Mouse (Mus musculus) neural tube, embryonic 14.5 days (tissue): ENCODE measurements around the gene Lpin3. TPM values are rescaled to one million over a fixed set of nuclear protein-coding genes. Genes with fewer than 3 reads are reported as not detected.
A peak's percentile ranks its signal among the peaks of the same experiment; 100 is the strongest.

Source experiments
- ATAC-seq: fragments of 200-750 bp; cut with Nextera tagmentation; 2 replicates; pipeline ENCODE4 v1.8.0; 2017; ENCODE audit warnings: low read depth, mild to moderate bottlenecking, moderate TSS enrichment, moderate library complexity
- H3K27ac ChIP-seq: fragments of 300-500 bp; sonication (generic); 2 replicates; pipeline ENCODE4 v1.5.1; 2014; ENCODE audit warnings: low read depth, mild to moderate bottlenecking, control low read depth, low read length, moderate library complexity, mixed read lengths
- H3K27me3 ChIP-seq: fragments of 300-500 bp; sonication (generic); 2 replicates; pipeline ENCODE4 v1.6.1; 2014; ENCODE audit warnings: low read length; ENCODE audit not compliant: control insufficient read depth, insufficient read depth
- H3K36me3 ChIP-seq: fragments of 300-500 bp; sonication (generic); 2 replicates; pipeline ENCODE4 v1.6.1; 2014; ENCODE audit warnings: low read length, mixed read lengths; ENCODE audit not compliant: control insufficient read depth, insufficient read depth
- H3K4me1 ChIP-seq: fragments of 300-500 bp; sonication (generic); 2 replicates; pipeline ENCODE4 v1.6.1; 2014; ENCODE audit warnings: low read length; ENCODE audit not compliant: control insufficient read depth, insufficient read depth
- H3K4me2 ChIP-seq: fragments of 300-500 bp; sonication (generic); 2 replicates; pipeline ENCODE4 v1.6.1; 2014; ENCODE audit warnings: mild to moderate bottlenecking, low read depth, low read length, control low read depth
- H3K4me3 ChIP-seq: fragments of 300-500 bp; sonication (generic); 2 replicates; pipeline ENCODE4 v1.5.1; 2014; ENCODE audit warnings: low read depth, low read length, control low read depth, mixed read lengths
- H3K9ac ChIP-seq: fragments of 300-500 bp; sonication (generic); replicated peaks from 2 replicates; pipeline ENCODE4 v1.6.1; 2014; ENCODE audit warnings: low read depth, mild to moderate bottlenecking, control low read depth, low read length, mixed read lengths
- H3K9me3 ChIP-seq: fragments of 300-500 bp; sonication (generic); 2 replicates; pipeline ENCODE4 v1.6.1; 2016; ENCODE audit warnings: low read length; ENCODE audit not compliant: control insufficient read depth
- WGBS: fragments of 180-500 bp; shearing (Covaris S2); extraction: QIAGEN DNeasy Blood & Tissue Kit; methylation state at CpG from one replicate; pipeline ENCODE4 v1.1.7; 2014; 5-methylcytosine and 5-hydroxymethylcytosine counted together
- polyA plus RNA-seq: library from polyadenylated mRNA; unstranded; fragments of >200 nt; fragmentation: Nextera tagmentation; extraction: Ambion mirVana; gene quantifications from 2 replicates; pipeline ENCODE4 v1.2.1, GENCODE M21; 2014

The Lpin3 gene
- polyA plus RNA-seq, 1 experiment from 2014 or later = 0.43 TPM

DNA sequence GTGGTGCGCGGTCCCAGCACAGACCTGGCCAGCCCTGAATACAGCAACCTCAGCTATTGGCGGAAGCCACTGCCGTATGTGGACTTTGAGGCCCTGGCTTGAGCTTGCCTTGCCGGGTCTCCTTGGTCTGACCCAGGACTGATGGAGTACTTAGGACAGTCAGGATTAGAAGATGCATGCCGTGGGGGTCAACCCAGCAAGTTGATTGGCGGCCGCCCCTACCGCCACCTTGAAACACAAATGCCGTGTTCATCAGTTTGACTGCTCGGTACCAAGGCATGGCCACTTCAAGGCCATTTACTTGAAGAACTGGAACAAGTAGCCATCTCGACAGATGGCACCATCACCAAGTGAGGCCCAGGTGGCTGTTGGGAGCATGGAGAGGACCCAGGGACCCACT is 24.8 kb downstream of the Lpin3 start:
- no peak for ATAC-seq
- Histone ChIP-seq H3K36me3 (no peaks in the 10 kb centered on the region), H3K27me3 (0 out of 2 replicates have a peak, but pooled peaks cover 1% of the 10 kb centered on the region), H3K4me1 (no peaks in the 10 kb centered on the region), H3K9me3 (no peaks in the 10 kb centered on the region), H3K4me3 (no peak overlapping the region), H3K4me2 (no peak overlapping the region), H3K9ac (no peak overlapping the region), H3K27ac (no peak overlapping the region)
- WGBS = 97% methylated on average over 12 of the region's 12 CpGs

DNA sequence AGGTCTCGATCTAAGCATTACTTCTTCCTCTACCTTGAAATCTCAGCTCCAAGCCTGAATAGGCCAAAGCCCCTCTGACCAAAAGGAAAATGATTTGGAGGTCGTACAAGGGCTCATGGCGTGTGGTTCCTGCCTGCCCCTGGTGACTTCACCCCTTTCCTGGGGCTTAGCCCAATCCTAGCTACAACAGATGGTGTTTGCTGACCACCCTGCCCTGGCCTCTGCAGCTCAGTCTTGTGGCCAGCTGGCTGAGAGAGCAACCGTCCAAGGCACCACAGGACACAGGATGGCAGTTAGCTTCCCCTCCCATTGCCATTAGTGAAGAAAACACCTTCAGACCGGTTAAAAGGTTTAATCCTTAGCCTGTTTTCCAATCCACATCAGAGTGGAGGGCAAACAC is 25.6 kb downstream of the Lpin3 start:
- H3K4me3 ChIP-seq = no peak overlapping the region
- H3K4me2 ChIP-seq = no peak overlapping the region
- 84% methylated on average over 5 of the region's 5 CpGs for WGBS

DNA sequence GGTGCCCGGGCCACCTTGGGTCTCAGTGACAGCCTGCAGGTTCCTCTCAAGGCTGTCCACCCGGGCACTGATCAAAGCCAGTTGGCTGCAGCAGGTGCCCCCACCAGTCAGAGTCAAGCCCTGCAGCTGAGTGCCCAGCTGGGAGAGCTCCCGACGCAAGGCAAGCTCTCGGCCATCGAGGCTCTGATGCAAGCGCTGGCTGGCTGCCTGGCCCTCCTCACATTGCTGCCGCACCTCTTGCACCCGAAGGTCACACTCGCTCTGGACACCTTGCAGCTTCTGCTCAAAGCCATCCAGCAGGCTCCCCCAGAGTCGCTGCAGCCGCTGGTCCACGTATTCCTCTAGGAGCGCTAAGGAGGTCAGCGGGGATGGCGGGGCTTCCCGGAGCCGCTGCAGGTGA is 28.1 kb downstream of the Lpin3 start:
- no peak for ATAC-seq
- Histone ChIP-seq H3K9ac (no peak overlapping the region), H3K9me3 (no peaks in the 10 kb centered on the region), H3K27me3 (peaks cover 25% of the 10 kb centered on the region), H3K27ac (no peak overlapping the region), H3K4me1 (peaks cover 5% of the 10 kb centered on the region; the same call in 1 of the 2 replicates), H3K4me3 (no peak overlapping the region), H3K36me3 (no peaks in the 10 kb centered on the region), H3K4me2 (no peak overlapping the region)
- 62% methylated on average over 18 of the region's 18 CpGs for WGBS

More for the DNA sequence above, 25.6 kb downstream of the Lpin3 start:
- Histone ChIP-seq H3K4me1 (no peaks in the 10 kb centered on the region), H3K9ac (no peak overlapping the region), H3K27me3 (0 out of 2 replicates have a peak, but pooled peaks cover 5% of the 10 kb centered on the region), H3K9me3 (no peaks in the 10 kb centered on the region), H3K36me3 (no peaks in the 10 kb centered on the region), H3K27ac (no peak overlapping the region)
- ATAC-seq = no peak

DNA sequence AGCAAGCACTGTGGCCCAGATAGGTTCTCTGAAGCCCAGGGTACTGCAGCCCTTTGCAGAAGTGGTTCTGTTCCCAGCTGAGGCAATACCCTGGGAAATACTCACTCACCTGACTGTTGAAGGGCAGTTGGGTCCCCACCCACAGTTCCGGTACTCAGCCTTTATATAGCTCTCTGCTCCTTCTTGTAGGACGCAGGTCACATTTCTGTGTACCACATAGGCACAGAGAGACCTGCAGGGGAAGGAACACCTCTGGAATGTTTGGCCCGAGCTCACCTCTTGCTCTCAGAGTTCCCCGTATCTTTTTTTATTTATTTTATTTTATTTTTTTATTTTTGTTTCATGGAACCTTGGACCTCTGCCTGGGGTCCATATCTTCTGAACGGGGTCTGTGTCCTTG is 30.2 kb downstream of the Lpin3 start:
- H3K4me1 ChIP-seq = peaks cover 5% of the 10 kb centered on the region; the same call in 1 of the 2 replicates
- H3K9me3 ChIP-seq = no peaks in the 10 kb centered on the region
- H3K36me3 ChIP-seq = no peaks in the 10 kb centered on the region
- ATAC-seq = no peak
- H3K4me2 ChIP-seq = no peak overlapping the region
- H3K27ac ChIP-seq = no peak overlapping the region
- WGBS = 87% methylated on average over 5 of the region's 5 CpGs
- no peak overlapping the region for H3K9ac ChIP-seq
- H3K4me3 ChIP-seq = no peak overlapping the region
- peaks cover 25% of the 10 kb centered on the region for H3K27me3 ChIP-seq

DNA sequence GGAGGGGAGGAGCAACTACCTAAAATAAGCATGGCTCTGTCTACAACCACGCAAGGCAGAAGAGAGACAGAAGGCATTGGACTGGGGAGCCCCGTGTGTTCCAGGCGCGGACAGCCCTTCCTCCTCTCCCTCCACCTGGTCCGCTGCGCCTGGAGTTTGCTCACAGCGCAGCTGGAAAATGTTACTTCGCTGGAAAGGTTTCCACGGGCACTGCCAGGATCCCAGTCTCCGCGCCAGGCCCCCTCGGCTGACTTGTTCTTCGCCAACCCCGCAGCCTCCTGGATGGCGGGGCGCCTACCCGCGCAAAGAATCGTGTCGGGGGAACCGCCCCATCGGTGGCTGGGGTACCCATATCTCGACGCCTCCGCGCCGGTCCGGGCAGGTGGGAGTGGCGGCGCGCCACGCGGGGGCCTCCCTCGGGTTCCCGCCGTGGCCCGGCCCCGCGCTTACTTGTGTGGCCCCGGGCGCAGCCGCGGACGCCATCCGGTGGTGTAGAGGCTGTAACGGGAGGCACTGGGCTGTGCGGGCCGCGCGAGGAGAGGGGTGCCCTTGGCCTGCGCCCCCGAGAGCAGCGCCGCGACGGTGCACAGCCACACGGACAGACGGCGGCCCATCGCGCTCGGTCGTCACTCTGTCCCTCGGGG is 31.2 kb downstream of the Lpin3 start:
- Histone ChIP-seq H3K27ac (no peak overlapping the region), H3K9ac (peak overlapping the region; percentile 48), H3K36me3 (no peaks in the 10 kb centered on the region), H3K4me2 (peak overlapping the region; percentile 79), H3K9me3 (no peaks in the 10 kb centered on the region), H3K27me3 (peaks cover 25% of the 10 kb centered on the region), H3K4me3 (peak overlapping the region; percentile 37), H3K4me1 (peaks cover 5% of the 10 kb centered on the region; the same call in 1 of the 2 replicates)
- ATAC-seq = peak; percentile 63
- WGBS = 3% methylated on average over 58 of the region's 64 CpGs

DNA sequence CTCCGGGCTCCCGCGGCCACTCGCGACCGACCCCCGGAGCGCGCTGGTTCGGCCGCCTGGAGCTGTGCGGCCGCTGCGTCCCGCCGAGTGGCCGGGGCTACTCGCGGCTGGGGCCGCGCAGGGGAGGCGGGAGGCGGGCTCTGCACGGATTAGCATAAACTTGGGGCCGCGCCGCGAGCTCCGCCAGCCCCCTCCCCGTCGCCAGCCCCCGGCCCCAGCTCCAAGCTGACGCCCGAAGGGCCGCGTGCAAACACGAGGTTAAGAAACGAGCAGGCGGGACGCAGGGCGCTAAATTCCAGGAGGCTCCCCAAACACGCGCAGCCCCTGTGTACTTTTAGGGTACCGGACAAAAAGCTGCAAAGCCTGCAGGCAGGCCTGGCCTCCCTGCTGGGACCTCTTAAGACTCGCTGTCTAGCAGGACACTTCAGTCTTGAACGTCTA is 31.8 kb downstream of the Lpin3 start, which contains the start of gene Emilin3:
Gene Emilin3, minus strand, starts transcription at position 98 of the 441 bp plus-strand sequence.
- Histone ChIP-seq H3K27me3 (peaks cover 25% of the 10 kb centered on the region), H3K9ac (peak within 1 kb of the TSS; percentile 48), H3K36me3 (no peaks in the 10 kb centered on the region), H3K4me1 (peaks cover 5% of the 10 kb centered on the region; the same call in 1 of the 2 replicates), H3K4me2 (peak within 1 kb of the TSS; percentile 79), H3K27ac (no peak within 1 kb of the TSS), H3K9me3 (no peaks in the 10 kb centered on the region), H3K4me3 (peak within 1 kb of the TSS; percentile 37)
- WGBS = 1% methylated on average over 33 of the region's 46 CpGs
- peak; percentile 35; the same call in 1 of the 2 replicates for ATAC-seq

DNA sequence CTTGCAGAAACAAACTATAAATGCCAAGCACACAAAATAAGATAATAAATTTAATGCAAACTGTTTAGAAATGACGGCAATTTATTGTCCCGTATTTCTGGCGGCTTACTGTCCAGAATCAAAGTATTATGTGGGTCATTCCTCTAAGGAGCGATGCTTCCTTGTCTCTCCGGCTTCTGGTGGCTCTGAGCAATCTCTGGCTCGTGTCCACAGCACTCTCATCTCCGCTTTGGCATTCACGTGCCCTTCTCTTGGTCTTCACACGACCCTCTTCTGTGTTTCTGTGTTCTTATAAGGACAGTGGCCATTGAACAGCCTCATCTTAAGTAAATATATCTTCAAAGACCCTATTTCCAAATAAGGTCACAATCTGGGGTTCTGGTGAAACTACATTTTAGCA is 34.2 kb downstream of the Lpin3 start:
- Histone ChIP-seq H3K27ac (no peak overlapping the region), H3K4me2 (no peak overlapping the region), H3K27me3 (peaks cover 25% of the 10 kb centered on the region), H3K36me3 (no peaks in the 10 kb centered on the region), H3K9ac (no peak overlapping the region), H3K4me3 (no peak overlapping the region), H3K9me3 (no peaks in the 10 kb centered on the region), H3K4me1 (peaks cover 5% of the 10 kb centered on the region; the same call in 1 of the 2 replicates)
- ATAC-seq = no peak
- 80% methylated on average over 9 of the region's 9 CpGs for WGBS

DNA sequence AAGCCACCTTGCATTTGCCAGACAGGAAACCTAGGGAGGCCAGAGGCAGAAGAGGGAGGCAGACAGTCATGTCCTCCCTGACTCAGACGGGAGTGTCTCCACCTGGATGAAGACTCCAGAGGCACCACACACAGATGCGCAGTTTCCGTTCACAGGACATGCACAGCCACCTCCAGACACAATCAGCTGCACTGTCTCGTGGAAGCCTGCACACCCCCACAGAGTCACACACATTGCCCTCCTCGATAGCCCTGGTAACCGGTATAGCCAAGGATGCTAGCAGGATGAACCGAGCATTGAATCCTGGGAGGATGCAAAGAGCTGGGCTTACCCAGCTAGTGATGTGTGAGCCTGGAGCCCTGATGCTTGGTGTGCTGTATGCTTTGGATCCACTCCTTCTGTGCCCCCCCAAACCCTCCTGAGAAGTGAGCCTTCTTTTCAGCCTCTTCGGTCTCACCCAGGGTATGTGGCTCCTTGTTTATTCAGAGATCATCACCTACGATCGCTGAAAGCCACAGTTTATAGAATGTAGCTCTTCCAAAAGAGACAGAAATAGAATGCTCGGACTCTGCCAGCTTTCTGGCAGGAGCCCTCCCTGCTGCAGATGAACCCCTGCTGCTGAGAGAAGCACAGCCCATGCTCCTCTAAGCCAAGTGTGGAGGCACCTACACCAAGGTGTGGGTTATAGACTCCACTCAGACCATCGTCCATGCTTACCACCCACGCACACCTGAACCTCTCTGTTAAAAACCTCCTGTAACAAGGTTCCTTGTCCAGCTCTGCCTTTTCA is 35.5 kb downstream of the Lpin3 start:
- H3K4me1 ChIP-seq = peaks cover 5% of the 10 kb centered on the region; the same call in 1 of the 2 replicates
- H3K9ac ChIP-seq = no peak overlapping the region
- H3K27ac ChIP-seq = no peak overlapping the region
- no peak overlapping the region for H3K4me2 ChIP-seq
- no peak for ATAC-seq
- H3K4me3 ChIP-seq = no peak overlapping the region
- WGBS = 80% methylated on average over 13 of the region's 13 CpGs
- peaks cover 20% of the 10 kb centered on the region for H3K27me3 ChIP-seq
- H3K36me3 ChIP-seq = no peaks in the 10 kb centered on the region
- no peaks in the 10 kb centered on the region for H3K9me3 ChIP-seq

DNA sequence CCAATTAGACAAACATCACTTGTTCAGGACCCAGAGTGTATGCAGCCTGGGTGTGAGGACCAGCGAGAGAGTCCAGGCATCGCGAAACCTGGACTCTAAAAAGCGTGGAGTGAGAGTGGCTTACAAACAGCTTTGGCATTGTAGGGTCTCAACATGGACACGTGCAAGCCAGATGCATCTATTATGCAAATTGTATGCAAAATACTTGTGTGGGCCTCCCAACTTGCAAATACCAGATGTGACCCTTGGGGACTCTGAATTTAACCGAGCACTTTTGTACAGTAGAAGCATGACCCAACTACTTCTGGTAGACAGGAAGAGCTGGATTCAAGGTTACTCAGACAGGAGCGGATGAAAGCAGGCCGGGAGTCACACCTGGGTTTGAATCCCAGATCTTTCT is 36.2 kb downstream of the Lpin3 start:
- no peak overlapping the region for H3K9ac ChIP-seq
- no peak overlapping the region for H3K4me2 ChIP-seq
- 62% methylated on average over 8 of the region's 8 CpGs for WGBS
- ATAC-seq = no peak
- H3K9me3 ChIP-seq = no peaks in the 10 kb centered on the region
- peaks cover 16% of the 10 kb centered on the region for H3K27me3 ChIP-seq
- H3K4me3 ChIP-seq = no peak overlapping the region
- H3K36me3 ChIP-seq = no peaks in the 10 kb centered on the region
- H3K27ac ChIP-seq = no peak overlapping the region
- peaks cover 4% of the 10 kb centered on the region; the same call in 1 of the 2 replicates for H3K4me1 ChIP-seq
